Mouse (Mus musculus): ENCODE data around the gene Srsf6. TPM values are rescaled to one million over a fixed set of nuclear protein-coding genes. Genes with fewer than 3 reads are reported as not detected.

Gene Srsf6
- polyA plus RNA-seq, 1 experiment from 2014 or later: 59.2 TPM

DNA sequence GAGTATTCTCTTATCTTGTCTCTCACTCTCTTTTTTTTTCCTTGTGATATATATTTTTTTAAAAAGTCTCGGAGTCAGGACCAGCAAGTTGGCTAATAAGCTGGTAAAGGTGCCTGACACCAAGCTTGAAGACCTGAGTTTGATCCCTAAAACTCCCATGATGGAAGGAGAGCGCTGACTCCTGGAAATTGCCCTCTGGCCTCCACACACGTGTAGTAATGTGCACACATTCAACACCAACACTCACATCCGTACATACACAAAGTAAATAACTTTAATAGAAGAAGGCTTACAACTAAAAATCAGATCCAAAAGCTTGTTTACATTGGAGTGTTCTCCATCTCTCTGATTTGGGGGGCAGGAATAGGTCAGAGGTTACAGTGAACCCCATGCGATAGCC, 41.9 kb downstream of the Srsf6 start:
- Histone ChIP-seq H3K36me3 (ENCODE audit: insufficient read depth, low read length) (no peaks in the 10 kb centered on the region), H3K9ac (replicated peaks; ENCODE audit: low read depth) (no peak overlapping the region), H3K27ac (ENCODE audit: low read length) (no peak overlapping the region), H3K4me3 (ENCODE audit: low read depth, low read length) (no peak overlapping the region), H3K27me3 (replicated peaks; ENCODE audit: insufficient read depth, low read length) (no peaks in the 10 kb centered on the region), H3K9me3 (ENCODE audit: low read length) (no peaks in the 10 kb centered on the region), H3K4me1 (ENCODE audit: insufficient read depth, low read depth, low read length) (peaks cover 7% of the 10 kb centered on the region; the same call in 1 of the 2 replicates), H3K4me2 (replicated peaks; ENCODE audit: low read depth, low read length) (no peak overlapping the region)
- no peak for TF ChIP-seq EP300 (IDR thresholded peaks at IDR 0.05)
- no peak for TF ChIP-seq CTCF (IDR thresholded peaks at IDR 0.05)
- 42% methylated on average over 5 of the region's 5 CpGs for WGBS
- DNase-seq (ENCODE audit: low spot score) (no peak), ATAC-seq (no peak)

DNA sequence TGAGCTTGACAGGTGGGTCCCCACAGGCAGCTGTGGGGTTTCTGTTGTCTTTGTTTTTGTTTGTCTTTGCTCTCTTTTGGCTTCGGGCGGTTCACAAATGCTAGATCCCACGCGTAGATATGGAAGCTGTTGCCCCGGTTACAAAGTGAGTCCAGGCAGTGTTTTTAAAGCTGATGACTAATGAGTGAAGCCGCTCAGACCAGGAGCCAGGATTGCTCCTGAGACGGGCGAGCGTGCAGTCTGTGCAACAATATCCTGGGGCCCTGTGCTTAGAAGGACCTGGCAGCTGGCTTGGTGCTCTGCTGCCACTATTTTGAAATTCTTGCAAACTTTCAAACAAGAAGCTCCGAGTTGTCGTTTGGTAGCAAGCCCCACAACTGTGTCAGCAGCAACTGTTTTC, 42.3 kb downstream of the Srsf6 start:
- Histone ChIP-seq H3K9me3 (ENCODE audit: low read length) (no peaks in the 10 kb centered on the region), H3K27me3 (replicated peaks; ENCODE audit: insufficient read depth, low read length) (no peaks in the 10 kb centered on the region), H3K36me3 (ENCODE audit: insufficient read depth, low read length) (no peaks in the 10 kb centered on the region), H3K4me3 (ENCODE audit: low read depth, low read length) (no peak overlapping the region), H3K27ac (ENCODE audit: low read length) (no peak overlapping the region), H3K4me2 (replicated peaks; ENCODE audit: low read depth, low read length) (no peak overlapping the region), H3K4me1 (ENCODE audit: insufficient read depth, low read depth, low read length) (peaks cover 7% of the 10 kb centered on the region; the same call in 1 of the 2 replicates), H3K9ac (replicated peaks; ENCODE audit: low read depth) (no peak overlapping the region)
- ATAC-seq: no peak
- peak; percentile 34 for DNase-seq (ENCODE audit: low spot score)
- no peak for TF ChIP-seq CTCF (IDR thresholded peaks at IDR 0.05)
- no peak for TF ChIP-seq EP300 (IDR thresholded peaks at IDR 0.05)
- 15% methylated on average over 11 of the region's 11 CpGs for WGBS

DNA sequence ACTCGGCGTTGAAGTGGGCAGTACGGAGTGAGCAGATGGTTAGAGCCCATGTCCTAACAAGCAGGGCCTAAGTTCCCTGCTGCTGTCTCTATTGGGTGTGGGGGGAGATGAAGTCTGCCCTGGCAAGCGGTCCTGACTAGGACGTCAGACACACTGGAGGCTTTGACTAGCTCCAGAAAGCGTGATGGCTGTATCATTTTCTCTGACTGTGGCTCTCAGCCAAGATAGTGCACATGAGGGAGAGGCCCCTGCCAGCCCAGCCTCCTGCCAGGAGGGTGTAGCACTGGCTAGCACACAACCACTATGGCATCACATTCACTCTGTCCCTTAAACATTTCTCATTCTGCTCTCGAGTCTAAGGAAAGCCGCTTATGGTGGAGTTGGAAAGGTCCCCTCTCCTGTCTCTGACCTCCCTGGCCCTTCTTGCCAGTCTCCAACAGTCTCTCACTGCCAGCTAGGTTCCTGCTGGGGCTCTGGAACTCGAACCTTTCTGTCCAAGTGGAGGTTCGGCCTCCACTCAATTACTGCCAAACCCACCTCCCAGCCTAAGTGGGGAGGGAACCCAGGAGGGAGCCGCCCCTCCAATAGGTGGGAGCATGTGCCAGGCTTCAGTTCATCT, 43.9 kb downstream of the Srsf6 start:
- no peak for DNase-seq (ENCODE audit: low spot score)
- no peak overlapping the region for H3K27ac ChIP-seq (ENCODE audit: low read length)
- no peaks in the 10 kb centered on the region for H3K36me3 ChIP-seq (ENCODE audit: insufficient read depth, low read length)
- H3K9ac ChIP-seq (replicated peaks; ENCODE audit: low read depth): no peak overlapping the region
- no peak for ATAC-seq
- TF ChIP-seq CTCF (IDR thresholded peaks at IDR 0.05) (no peak), EP300 (IDR thresholded peaks at IDR 0.05) (no peak)
- H3K9me3 ChIP-seq (ENCODE audit: low read length): no peaks in the 10 kb centered on the region
- no peaks in the 10 kb centered on the region for H3K27me3 ChIP-seq (replicated peaks; ENCODE audit: insufficient read depth, low read length)
- H3K4me2 ChIP-seq (replicated peaks; ENCODE audit: low read depth, low read length): no peak overlapping the region
- peaks cover 7% of the 10 kb centered on the region; the same call in 1 of the 2 replicates for H3K4me1 ChIP-seq (ENCODE audit: insufficient read depth, low read depth, low read length)
- 57% methylated on average over 11 of the region's 11 CpGs for WGBS
- no peak overlapping the region for H3K4me3 ChIP-seq (ENCODE audit: low read depth, low read length)

DNA sequence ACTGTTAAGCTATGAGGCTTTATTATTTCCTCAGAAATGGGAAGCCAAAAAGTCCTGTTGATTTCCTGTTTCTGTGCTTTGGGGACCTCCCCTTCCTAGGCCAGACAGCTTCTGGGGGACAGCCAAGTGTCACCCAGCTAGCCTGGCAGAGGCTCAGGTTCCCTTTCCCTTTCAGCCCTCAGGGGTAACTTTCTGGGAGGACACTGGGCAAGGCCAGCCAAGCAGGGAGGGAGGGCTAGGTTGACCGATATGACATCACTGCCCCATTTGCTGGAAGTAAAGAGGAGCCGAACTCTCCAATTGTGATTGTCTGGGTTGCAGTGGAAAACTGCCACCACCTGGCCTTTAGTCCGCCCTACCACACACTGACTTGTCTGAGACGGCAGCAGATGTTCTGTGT, 44.7 kb downstream of the Srsf6 start:
- Histone ChIP-seq H3K36me3 (ENCODE audit: insufficient read depth, low read length) (no peaks in the 10 kb centered on the region), H3K4me3 (ENCODE audit: low read depth, low read length) (no peak overlapping the region), H3K27ac (ENCODE audit: low read length) (no peak overlapping the region), H3K27me3 (replicated peaks; ENCODE audit: insufficient read depth, low read length) (no peaks in the 10 kb centered on the region), H3K9ac (replicated peaks; ENCODE audit: low read depth) (no peak overlapping the region), H3K4me2 (replicated peaks; ENCODE audit: low read depth, low read length) (no peak overlapping the region), H3K9me3 (ENCODE audit: low read length) (no peaks in the 10 kb centered on the region), H3K4me1 (ENCODE audit: insufficient read depth, low read depth, low read length) (peaks cover 7% of the 10 kb centered on the region; the same call in 1 of the 2 replicates)
- ATAC-seq (peak; percentile 55), DNase-seq (ENCODE audit: low spot score) (peak; percentile 21)
- 48% methylated on average over 4 of the region's 4 CpGs for WGBS
- TF ChIP-seq EP300 (IDR thresholded peaks at IDR 0.05): no peak
- TF ChIP-seq CTCF (IDR thresholded peaks at IDR 0.05): no peak

GRCm38 (mm10) chr2:162984381-162984780, 53.1 kb downstream of the Srsf6 start:
- DNase-seq (ENCODE audit: low spot score) (no peak), ATAC-seq (no peak)
- Histone ChIP-seq H3K36me3 (ENCODE audit: insufficient read depth, low read length) (no peaks in the 10 kb centered on the region), H3K4me3 (ENCODE audit: low read depth, low read length) (no peak overlapping the region), H3K4me1 (ENCODE audit: insufficient read depth, low read depth, low read length) (no peaks in the 10 kb centered on the region), H3K4me2 (replicated peaks; ENCODE audit: low read depth, low read length) (no peak overlapping the region), H3K27ac (ENCODE audit: low read length) (no peak overlapping the region), H3K9ac (replicated peaks; ENCODE audit: low read depth) (no peak overlapping the region), H3K27me3 (replicated peaks; ENCODE audit: insufficient read depth, low read length) (no peaks in the 10 kb centered on the region), H3K9me3 (ENCODE audit: low read length) (no peaks in the 10 kb centered on the region)
- TF ChIP-seq EP300 (IDR thresholded peaks at IDR 0.05) (no peak), CTCF (IDR thresholded peaks at IDR 0.05) (no peak)
- 82% methylated on average over 6 of the region's 6 CpGs for WGBS

DNA sequence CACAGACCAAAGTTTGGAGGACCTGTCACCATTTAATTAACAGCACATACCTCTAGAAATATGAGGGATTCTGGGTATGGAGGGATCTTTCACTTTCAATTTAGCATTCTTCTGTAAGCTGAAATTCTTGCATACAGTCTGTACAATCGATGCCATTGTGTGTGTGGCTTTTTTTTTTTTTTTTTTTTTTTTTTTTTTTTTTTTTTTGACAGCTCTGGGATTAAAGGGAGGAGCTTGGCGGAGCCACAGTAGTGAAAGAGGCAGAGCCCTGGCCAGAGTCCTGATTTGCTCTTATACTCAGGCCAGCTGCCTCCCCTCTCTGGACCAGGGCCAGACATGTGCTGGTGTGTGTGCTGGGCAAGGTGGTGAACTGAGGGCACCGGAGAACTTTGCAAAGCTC, 54.6 kb downstream of the Srsf6 start:
- Histone ChIP-seq H3K4me3 (ENCODE audit: low read depth, low read length) (no peak overlapping the region), H3K27ac (ENCODE audit: low read length) (no peak overlapping the region), H3K9ac (replicated peaks; ENCODE audit: low read depth) (no peak overlapping the region), H3K9me3 (ENCODE audit: low read length) (no peaks in the 10 kb centered on the region), H3K36me3 (ENCODE audit: insufficient read depth, low read length) (no peaks in the 10 kb centered on the region), H3K27me3 (replicated peaks; ENCODE audit: insufficient read depth, low read length) (no peaks in the 10 kb centered on the region), H3K4me1 (ENCODE audit: insufficient read depth, low read depth, low read length) (no peaks in the 10 kb centered on the region), H3K4me2 (replicated peaks; ENCODE audit: low read depth, low read length) (no peak overlapping the region)
- ATAC-seq: peak; percentile 76
- WGBS: 25% methylated on average over 3 of the region's 3 CpGs
- TF ChIP-seq CTCF (IDR thresholded peaks at IDR 0.05): no peak
- TF ChIP-seq EP300 (IDR thresholded peaks at IDR 0.05): no peak
- peak; percentile 73 for DNase-seq (ENCODE audit: low spot score)

Other genes starting within 250 kb of the Srsf6 start
- gene L3mbtl1, start 11.9 kb downstream of the Srsf6 start, polyA plus RNA-seq (2015; fragmentation: Nextera tagmentation; extraction: Ambion mirVana): not detected in 2 replicates
- gene Sgk2, start 55.8 kb downstream of the Srsf6 start, polyA plus RNA-seq (2015; fragmentation: Nextera tagmentation; extraction: Ambion mirVana): 0.05 and 0.08 TPM in 2 replicates
- 32.0 and 38.2 TPM in 2 replicates for gene Ift52, start 85.8 kb downstream of the Srsf6 start, polyA plus RNA-seq (2015; fragmentation: Nextera tagmentation; extraction: Ambion mirVana)
- gene Mybl2, start 123.2 kb downstream of the Srsf6 start, polyA plus RNA-seq (2015; fragmentation: Nextera tagmentation; extraction: Ambion mirVana): 1.5 and 1.8 TPM in 2 replicates
- 0.35 TPM in 2 replicates for gene Gtsf1l, start 156.3 kb downstream of the Srsf6 start, polyA plus RNA-seq (2015; fragmentation: Nextera tagmentation; extraction: Ambion mirVana)

Data from lung, postnatal 0 days (tissue).